Mouse (Mus musculus) CH12.LX (cell line): Measurements from ENCODE around the gene Spi1. TPM values are rescaled to one million over a fixed set of nuclear protein-coding genes. Genes with fewer than 3 reads are reported as not detected.

Source experiments
- DNase-seq: peaks from one replicate; pipeline ENCODE4 v3.0.0-alpha.2; 2013; ENCODE audit errors: extremely low read depth
- H3K27ac ChIP-seq: 2 replicates; pipeline ENCODE4 v1.5.1; 2012; ENCODE audit warnings: low read depth, mild to moderate bottlenecking, control low read depth, moderate library complexity; ENCODE audit not compliant: insufficient read depth
- H3K27me3 ChIP-seq: replicated peaks from 2 replicates; pipeline ENCODE3; 2012; ENCODE audit warnings: inconsistent platforms
- H3K36me3 ChIP-seq, 2 experiments: replicated peaks in 1 of 2; 2 replicates each; pipeline versions ENCODE3 to v1.6.1; 2012; ENCODE audit warnings: inconsistent platforms in 1 of 2, low read length in 1 of 2, mild to moderate bottlenecking in 1 of 2, mixed read lengths in 1 of 2, moderate library complexity in 1 of 2; ENCODE audit not compliant: control insufficient read depth in 1 of 2, insufficient read depth in 1 of 2
- H3K4me1 ChIP-seq, 2 experiments: 2 replicates each; pipeline ENCODE4 v1.6.1; 2012; ENCODE audit warnings: inconsistent platforms in 1 of 2, moderate library complexity in 1 of 2; ENCODE audit not compliant: insufficient read depth in 2 of 2, control insufficient read depth in 1 of 2
- H3K4me2 ChIP-seq: 2 replicates; pipeline ENCODE4 v1.6.1; 2012; ENCODE audit warnings: low read depth, mild to moderate bottlenecking, control low read depth; ENCODE audit not compliant: poor library complexity, insufficient read depth, severe bottlenecking
- H3K4me3 ChIP-seq, 3 experiments: fragments of 150-350 bp in 1 of 3; sonication (generic) in 1 of 3; replicated peaks in 1 of 3; 2 replicates each; pipeline versions ENCODE3 to v1.5.1; 2011 to 2012; ENCODE audit warnings: low read depth in 2 of 3, low read length in 2 of 3, mild to moderate bottlenecking in 2 of 3, moderate library complexity in 2 of 3, control low read depth in 1 of 3, improper control_type of control experiment in 1 of 3, inconsistent platforms in 1 of 3, mixed read lengths in 1 of 3; ENCODE audit not compliant: poor library complexity in 1 of 3
- H3K79me2 ChIP-seq: replicated peaks from 2 replicates; pipeline ENCODE4 v1.6.1; 2012; ENCODE audit warnings: mild to moderate bottlenecking, moderate library complexity; ENCODE audit not compliant: control insufficient read depth, poor library complexity, insufficient read depth, severe bottlenecking; ENCODE audit errors: extremely low read depth
- H3K9ac ChIP-seq: 2 replicates; pipeline ENCODE4 v1.6.1; 2012; ENCODE audit warnings: low read depth, mild to moderate bottlenecking, control low read depth, moderate library complexity; ENCODE audit not compliant: insufficient read depth
- H3K9me3 ChIP-seq: replicated peaks from 2 replicates; pipeline ENCODE3; 2012; ENCODE audit warnings: low read length, inconsistent platforms, mixed read lengths
- BHLHE40 ChIP-seq: IDR thresholded peaks from 2 replicates; pipeline ENCODE4 v1.6.1; 2011; ENCODE audit warnings: mild to moderate bottlenecking, low read depth, low read length, improper control_type of control experiment
- CHD2 ChIP-seq: IDR thresholded peaks from 2 replicates; pipeline ENCODE4 v1.6.1; 2011; ENCODE audit warnings: low read length, improper control_type of control experiment
- CTCF ChIP-seq, 2 experiments: IDR thresholded peaks in 1 of 2; conservative IDR thresholded peaks in 1 of 2; 2 replicates each; pipeline ENCODE4 v1.5.1; 2011 to 2012; ENCODE audit warnings: low read depth in 2 of 2, low read length in 2 of 2, improper control_type of control experiment in 1 of 2, inconsistent platforms in 1 of 2, mild to moderate bottlenecking in 1 of 2, moderate library complexity in 1 of 2
- E2F4 ChIP-seq: IDR thresholded peaks from 2 replicates; pipeline ENCODE4 v1.6.1; 2011; ENCODE audit warnings: low read depth, low read length, improper control_type of control experiment; ENCODE audit not compliant: insufficient replicate concordance
- ELF1 ChIP-seq: IDR thresholded peaks from 2 replicates; pipeline ENCODE4 v1.6.1; 2014; ENCODE audit warnings: low read depth, mild to moderate bottlenecking, inconsistent platforms, low read length, improper control_type of control experiment
- IRF4 ChIP-seq: IDR thresholded peaks from 2 replicates; pipeline ENCODE4 v1.6.1; 2014; ENCODE audit warnings: low read depth, mild to moderate bottlenecking, inconsistent platforms, low read length, improper control_type of control experiment
- JUN ChIP-seq: IDR thresholded peaks from 2 replicates; pipeline ENCODE4 v1.6.1; 2011; ENCODE audit warnings: low read depth, mild to moderate bottlenecking, low read length, improper control_type of control experiment, moderate library complexity; ENCODE audit not compliant: insufficient read depth
- MAX ChIP-seq: IDR thresholded peaks from 2 replicates; pipeline ENCODE4 v1.6.1; 2011; ENCODE audit warnings: low read length, improper control_type of control experiment
- MAZ ChIP-seq: IDR thresholded peaks from 2 replicates; pipeline ENCODE4 v1.6.1; 2012; ENCODE audit warnings: low read depth, mild to moderate bottlenecking, inconsistent platforms, low read length, improper control_type of control experiment, moderate library complexity
- MEF2A ChIP-seq: IDR thresholded peaks from 2 replicates; pipeline ENCODE4 v1.6.1; 2014; ENCODE audit warnings: low read depth, mild to moderate bottlenecking, inconsistent platforms, low read length, improper control_type of control experiment, borderline replicate concordance
- MXI1 ChIP-seq: IDR thresholded peaks from 2 replicates; pipeline ENCODE4 v1.6.1; 2011; ENCODE audit warnings: mild to moderate bottlenecking, low read depth, low read length, improper control_type of control experiment
- MYC ChIP-seq: IDR thresholded peaks from 2 replicates; pipeline ENCODE4 v1.6.1; 2011; ENCODE audit warnings: low read depth, mild to moderate bottlenecking, improper control_type of control experiment, low read length
- NRF1 ChIP-seq: IDR thresholded peaks from 2 replicates; pipeline ENCODE4 v1.6.1; 2014; ENCODE audit warnings: low read depth, mild to moderate bottlenecking, inconsistent platforms, low read length, improper control_type of control experiment, moderate library complexity
- PAX5 ChIP-seq: IDR thresholded peaks from 2 replicates; pipeline ENCODE4 v1.6.1; 2012; ENCODE audit warnings: low read length, inconsistent platforms, mixed read lengths
- POLR2A ChIP-seq: IDR thresholded peaks from 2 replicates; pipeline ENCODE4 v1.6.1; 2011; ENCODE audit warnings: low read depth, mild to moderate bottlenecking, improper control_type of control experiment, low read length
- POLR2AphosphoS2 ChIP-seq: IDR thresholded peaks from 2 replicates; pipeline ENCODE4 v1.6.1; 2011; ENCODE audit warnings: low read depth, low read length, improper control_type of control experiment
- RAD21 ChIP-seq: IDR thresholded peaks from 2 replicates; pipeline ENCODE4 v1.6.1; 2011; ENCODE audit warnings: low read depth, mild to moderate bottlenecking, low read length, improper control_type of control experiment, moderate library complexity
- RCOR1 ChIP-seq: conservative IDR thresholded peaks from 2 replicates; pipeline ENCODE4 v1.6.1; 2012; ENCODE audit warnings: low read depth, mild to moderate bottlenecking, inconsistent platforms, low read length, improper control_type of control experiment
- SMC3 ChIP-seq: IDR thresholded peaks from 2 replicates; pipeline ENCODE4 v1.6.1; 2011; ENCODE audit warnings: low read depth, low read length, improper control_type of control experiment
- TBP ChIP-seq: conservative IDR thresholded peaks from 2 replicates; pipeline ENCODE4 v1.6.1; 2011; ENCODE audit warnings: low read depth, low read length, improper control_type of control experiment
- ZC3H11A ChIP-seq: IDR thresholded peaks from 2 replicates; pipeline ENCODE4 v1.6.1; 2012; ENCODE audit warnings: low read depth, mild to moderate bottlenecking, inconsistent platforms, low read length, improper control_type of control experiment
- ZKSCAN1 ChIP-seq: IDR thresholded peaks from 2 replicates; pipeline ENCODE4 v1.6.1; 2012; ENCODE audit warnings: low read depth, inconsistent platforms, low read length, improper control_type of control experiment, borderline replicate concordance
- ZMIZ1 ChIP-seq: IDR thresholded peaks from 2 replicates; pipeline ENCODE4 v1.6.1; 2012; ENCODE audit warnings: low read depth, mild to moderate bottlenecking, inconsistent platforms, low read length, improper control_type of control experiment
- ZNF384 ChIP-seq: IDR thresholded peaks from 2 replicates; pipeline ENCODE4 v1.6.1; 2012; ENCODE audit warnings: low read depth, low read length, improper control_type of control experiment, inconsistent platforms
- dilution Hi-C: fragments of 300-500 bp; cut with MboI; formaldehyde crosslinking; loops from 2 replicates; pipeline ENCODE4 v1.14.3; 2020; ENCODE audit warnings: low sequenced_read_pairs; ENCODE audit not compliant: extremely low pct_unique_long_range_greater_than_20kb, extremely low pct_ligation_motif_present
- in situ Hi-C: fragments of 300-500 bp; cut with MboI; formaldehyde crosslinking; loops from 3 replicates; pipeline ENCODE4 v1.14.3; 2019; ENCODE audit warnings: low sequenced_read_pairs, low pct_ligation_motif_present, low pct_unique_long_range_greater_than_20kb, mixed read lengths
- polyA plus RNA-seq: library from polyadenylated mRNA; unstranded; fragments of >175 nt; gene quantifications from 2 replicates; pipeline ENCODE4 v1.2.1, GENCODE M21; 2012; ENCODE audit warnings: low read depth; ENCODE audit not compliant: insufficient read length
- total RNA-seq, 2 experiments: library from RNA; depleted of rRNA; stranded (reverse); fragments of 300-350 nt in 1 of 2; fragments of >200 nt in 1 of 2; gene quantifications; 2 replicates each; pipeline ENCODE4 v1.2.3; 2012 to 2014

Gene Spi1
- total and polyA plus RNA-seq, 3 experiments: 24.7 to 45.7 (median 42.6) TPM

DNA sequence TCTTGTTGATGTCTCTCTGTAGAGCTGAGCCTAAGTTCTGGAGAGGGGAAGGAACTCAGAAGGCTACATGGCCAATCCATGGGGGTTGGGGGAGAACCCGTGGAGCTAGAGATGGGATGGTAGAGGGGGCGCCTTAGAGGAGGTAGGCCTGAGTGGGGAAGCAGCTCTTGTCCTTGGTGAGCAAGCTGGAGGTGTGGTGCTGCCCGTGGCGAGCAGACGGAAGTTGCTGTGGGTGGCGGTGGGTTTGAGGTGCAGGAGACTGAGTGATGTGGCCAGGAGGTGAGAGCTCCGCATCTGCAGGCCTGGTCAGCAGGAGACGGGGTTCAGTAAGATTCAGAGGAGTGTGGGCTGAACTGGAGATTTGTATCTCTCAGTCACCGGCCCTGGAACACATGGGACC is 5.3 kb downstream of the Spi1 start (continued):
- no peak for TF ChIP-seq ZC3H11A

DNA sequence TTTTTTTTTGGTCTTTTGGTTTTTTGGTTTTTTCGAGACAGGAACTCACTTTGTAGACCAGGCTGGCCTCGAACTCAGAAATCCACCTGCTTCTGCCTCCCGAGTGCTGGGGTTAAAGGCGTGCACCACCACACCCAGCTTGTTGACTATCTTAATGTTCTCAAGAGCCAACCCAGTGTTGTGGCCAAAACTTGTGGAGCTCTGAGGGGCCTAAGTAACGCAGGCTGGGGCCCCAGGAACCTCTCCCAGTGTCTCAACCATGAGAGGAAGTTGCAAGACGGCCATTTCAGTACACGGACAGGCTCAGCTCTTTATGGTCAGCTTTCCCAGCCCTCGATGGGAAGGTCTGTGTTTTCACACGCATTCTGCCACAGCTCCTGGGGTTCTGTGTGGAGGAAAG is 6.8 kb downstream of the Spi1 start:
- H3K4me1 ChIP-seq: peaks cover 13 to 63% of the 10 kb centered on the region in 2 experiments
- DNase-seq: no peak
- no peaks in the 10 kb centered on the region for H3K9me3 ChIP-seq
- dilution Hi-C loops: no loop called here
- H3K27ac ChIP-seq: no peak overlapping the region
- H3K4me3 ChIP-seq: no peak overlapping the region
- no peak overlapping the region for H3K9ac ChIP-seq
- TF ChIP-seq MXI1: no peak
- TF ChIP-seq POLR2A: no peak
- TF ChIP-seq RAD21: no peak
- no peak for TF ChIP-seq NRF1
- no peak for TF ChIP-seq ELF1
- no peak for TF ChIP-seq MEF2A
- no peak for TF ChIP-seq E2F4
- TF ChIP-seq ZKSCAN1: no peak
- no peak for TF ChIP-seq ZNF384
- no peak for TF ChIP-seq TBP
- no peak for TF ChIP-seq RCOR1
- no peak for TF ChIP-seq MAZ
- TF ChIP-seq, all 38 proteins: peak for 0
- no peak overlapping the region for H3K4me2 ChIP-seq
- in situ Hi-C loops: no loop called here
- H3K36me3 ChIP-seq: no peaks in the 10 kb centered on the region
- H3K79me2 ChIP-seq: no peaks in the 10 kb centered on the region
- H3K27me3 ChIP-seq: no peaks in the 10 kb centered on the region

DNA sequence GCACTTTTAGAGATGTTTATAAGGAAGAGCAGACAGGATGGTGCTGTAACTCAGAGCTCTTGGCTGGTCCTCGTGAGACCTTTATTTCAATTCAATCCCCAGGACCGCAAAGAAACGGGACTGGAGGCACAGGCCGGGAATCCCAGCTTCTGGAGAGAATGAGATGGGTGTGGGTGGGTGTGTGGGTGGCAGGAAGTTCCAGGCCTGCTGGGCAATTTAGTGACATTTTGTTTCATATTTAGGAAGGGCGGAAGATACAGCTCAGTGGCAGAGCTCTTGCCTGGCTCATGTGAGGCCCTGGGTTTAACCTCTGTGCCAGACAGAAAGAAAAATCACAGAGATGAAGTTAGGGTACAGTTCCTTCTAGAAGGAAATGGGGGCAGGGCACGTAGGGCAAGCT is 8.0 kb downstream of the Spi1 start:
- DNase-seq: no peak
- Histone ChIP-seq H3K9ac (no peak overlapping the region), H3K27me3 (no peaks in the 10 kb centered on the region), H3K27ac (no peak overlapping the region), H3K4me3 (no peak overlapping the region), H3K9me3 (no peaks in the 10 kb centered on the region), H3K36me3 (no peaks in the 10 kb centered on the region), H3K4me2 (no peak overlapping the region), H3K79me2 (no peaks in the 10 kb centered on the region), H3K4me1 (peaks cover 5 to 57% of the 10 kb centered on the region in 2 experiments)
- in situ Hi-C loops: no loop called here
- dilution Hi-C loops: no loop called here
- TF ChIP-seq RAD21 (no peak), IRF4 (no peak), MAX (no peak), MXI1 (no peak), POLR2A (no peak), POLR2AphosphoS2 (no peak), RCOR1 (no peak), PAX5 (no peak), JUN (no peak), MYC (no peak), CTCF (conservative IDR thresholded peaks at IDR 0.05 in 1 of 2, IDR thresholded peaks at IDR 0.05 in 1 of 2; ENCODE audit: low read depth in 2 of 2, low read length in 2 of 2) (no peak), ZMIZ1 (no peak), BHLHE40 (no peak), CHD2 (no peak), SMC3 (no peak), ZC3H11A (no peak), MAZ (no peak), MEF2A (no peak)
